Mouse (Mus musculus): ENCODE measurements around the gene Cpxm2.

The Cpxm2 gene

DNA sequence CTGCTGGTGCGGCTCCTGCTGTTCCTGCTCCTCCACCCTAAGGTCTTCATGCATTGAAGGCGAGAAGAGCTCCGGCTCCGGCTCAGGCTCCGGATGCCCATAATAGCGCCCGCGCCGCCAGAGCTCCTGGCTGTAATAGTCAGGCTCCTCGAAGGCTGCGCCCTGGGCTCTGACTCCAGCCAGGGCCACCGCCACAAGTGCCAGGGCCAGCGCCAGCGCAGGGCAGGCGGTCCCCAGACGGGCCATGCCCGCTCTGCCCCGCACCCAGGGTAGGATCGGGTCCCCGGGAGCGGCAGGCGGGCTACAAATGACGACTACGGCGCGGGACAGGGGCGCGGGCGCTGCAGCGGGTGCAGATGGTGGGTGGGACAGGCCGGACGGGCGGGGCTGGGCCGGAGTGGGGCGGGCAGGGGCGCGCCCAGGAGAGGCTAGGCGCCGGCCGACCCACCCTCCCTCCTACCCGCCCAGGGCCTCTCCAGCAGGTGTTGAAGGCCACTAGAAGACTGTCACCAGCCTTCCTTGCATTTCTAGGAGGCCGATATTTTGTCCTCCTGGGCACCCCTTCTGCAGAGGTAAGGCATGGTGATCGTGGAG lies at the start of gene Cpxm2:
Gene Cpxm2, minus strand, starts transcription at position 372 of the 594 bp plus-strand sequence.
- DNase-seq = no peak

GRCm38 (mm10) chr7:132204073-132204612 lies 49.6 kb upstream of the Cpxm2 start:
- no peak for DNase-seq

DNA sequence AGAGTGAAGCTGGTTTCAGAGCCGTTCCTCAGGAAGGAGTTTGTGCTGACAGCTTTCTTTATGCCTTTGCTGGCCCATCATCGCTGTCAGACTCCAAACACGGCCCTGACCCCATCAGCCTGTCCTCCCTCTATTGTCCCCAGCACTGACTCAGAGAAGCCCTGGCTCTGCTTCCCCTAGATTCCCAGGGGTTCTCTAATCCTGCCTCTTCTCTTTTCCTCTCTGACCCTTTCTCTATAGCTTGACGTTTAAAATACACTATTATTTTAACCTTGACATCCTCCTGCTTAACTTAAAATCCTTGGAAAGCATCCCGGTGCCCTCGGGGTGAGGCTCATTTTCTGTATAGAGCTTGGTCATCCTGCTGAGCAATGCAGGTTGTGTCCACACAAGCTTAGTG lies 45.1 kb upstream of the Cpxm2 start:
- no peak for DNase-seq

DNA sequence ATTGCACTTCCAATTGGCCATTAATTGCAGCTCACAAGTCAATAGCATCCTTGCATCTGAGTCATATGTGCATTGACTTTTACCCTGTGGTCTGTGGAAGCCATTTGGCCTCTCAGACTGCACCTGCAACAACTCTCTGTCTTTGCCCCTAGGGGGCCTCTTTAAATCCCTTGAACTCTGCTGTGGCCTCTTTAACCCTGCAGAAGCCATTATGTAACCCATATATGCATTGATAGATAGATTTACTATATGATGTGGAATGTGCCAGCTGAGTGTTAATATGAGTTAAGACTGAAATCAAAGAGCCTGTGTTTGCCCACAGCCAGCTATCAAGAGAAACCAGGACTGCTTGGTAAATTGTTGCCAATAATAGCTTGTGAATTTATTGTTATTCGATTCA lies 44.3 kb upstream of the Cpxm2 start:
- no peak for DNase-seq

DNA sequence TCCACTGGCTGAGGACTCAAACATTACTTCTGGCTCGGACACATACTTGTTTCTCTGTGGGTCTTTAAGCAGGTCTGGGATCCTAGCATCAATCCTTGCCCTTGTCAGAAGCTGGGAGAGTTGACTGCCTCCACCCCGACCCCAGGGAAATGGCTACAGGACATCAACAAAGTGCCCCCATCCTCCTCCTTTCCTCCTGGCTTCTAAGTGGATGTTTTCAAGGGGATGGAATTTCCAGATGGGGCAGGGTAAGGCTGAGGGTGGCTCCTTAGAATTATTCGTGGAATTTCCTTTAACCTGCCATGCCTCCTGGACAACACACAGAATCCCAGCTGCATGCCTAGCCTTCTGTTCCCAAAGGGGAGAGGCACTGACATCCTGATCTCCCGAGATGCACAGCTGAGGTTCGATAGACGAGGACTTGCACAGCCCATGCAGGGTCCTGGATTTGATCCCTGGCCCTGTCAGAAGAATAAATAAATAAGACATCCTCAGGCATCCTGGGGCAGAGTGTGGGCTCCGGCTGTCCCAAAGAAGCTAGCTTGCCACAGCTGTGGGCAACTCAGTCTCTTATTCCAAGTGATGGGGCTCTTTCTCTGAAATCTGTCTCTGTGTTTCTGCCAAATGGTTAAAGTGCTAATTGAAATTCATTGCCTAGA lies 43.4 kb upstream of the Cpxm2 start:
- DNase-seq = no peak

DNA sequence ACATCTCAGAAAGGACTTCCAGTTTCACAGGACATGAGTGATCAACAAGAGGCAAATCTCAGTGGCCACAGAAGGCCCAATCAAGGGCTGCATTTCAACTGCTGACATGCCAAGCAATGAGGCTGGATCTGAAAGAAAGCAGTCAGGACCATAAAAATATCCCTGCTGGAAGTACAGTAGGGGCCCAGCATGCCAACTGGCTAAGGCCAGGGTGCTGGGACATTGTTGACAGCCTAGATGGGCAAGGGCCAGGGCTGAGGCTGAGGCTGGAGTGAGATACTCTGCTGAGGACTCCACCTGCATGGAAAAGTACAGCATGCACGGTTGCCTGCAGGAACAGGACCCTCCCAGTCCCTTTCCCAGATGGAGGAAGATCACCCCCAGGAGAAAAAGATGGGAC lies 42.0 kb upstream of the Cpxm2 start:
- DNase-seq = no peak

- no peak for DNase-seq
Measured at GRCm38 (mm10) chr7:132193606-132194005, 39.1 kb upstream of the Cpxm2 start.

DNA sequence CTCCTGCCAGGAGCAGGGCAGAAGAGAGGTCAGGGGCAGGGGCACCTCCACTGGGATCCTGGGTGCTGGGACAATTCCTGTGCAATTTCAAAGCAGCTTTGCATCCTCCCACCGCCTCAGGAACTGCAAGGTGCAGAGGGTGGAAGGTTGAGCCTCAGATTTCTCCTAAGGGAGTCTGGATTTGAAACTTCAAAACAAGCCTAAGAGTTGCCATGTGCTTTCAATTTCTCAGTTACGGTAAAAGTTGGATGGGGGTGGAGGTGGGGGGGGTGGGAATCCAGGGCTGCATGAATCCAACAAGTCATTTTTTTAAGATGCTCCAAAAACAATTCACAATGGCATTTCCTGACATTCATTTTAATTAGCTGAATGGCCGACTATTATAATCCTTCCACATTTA lies 32.9 kb upstream of the Cpxm2 start:
- no peak for DNase-seq

DNA sequence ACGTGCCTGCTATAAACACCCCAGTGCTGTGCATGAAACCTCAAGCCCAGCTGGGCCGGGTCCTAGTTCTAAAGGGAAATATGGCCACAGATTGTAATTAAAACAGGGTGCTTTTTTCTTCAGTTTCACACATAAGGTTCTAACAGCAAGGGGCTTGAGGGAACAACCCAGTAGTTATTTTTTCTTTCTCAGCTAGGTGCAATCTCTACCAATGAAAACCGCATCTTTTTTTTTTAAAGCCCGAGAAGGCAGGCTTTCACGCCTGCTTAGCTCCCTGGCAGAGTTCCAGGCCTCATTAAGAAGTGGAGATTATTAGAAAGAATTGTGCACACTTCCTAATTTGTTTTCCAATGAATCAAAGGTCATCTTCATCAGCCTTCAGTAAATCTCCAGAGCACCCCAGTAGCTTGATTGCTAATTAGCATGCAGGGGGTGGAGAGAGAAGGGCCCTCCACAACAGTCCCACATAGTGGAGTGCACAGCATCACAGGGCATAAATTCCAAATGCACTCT lies 29.4 kb upstream of the Cpxm2 start:
- no peak for DNase-seq

DNA sequence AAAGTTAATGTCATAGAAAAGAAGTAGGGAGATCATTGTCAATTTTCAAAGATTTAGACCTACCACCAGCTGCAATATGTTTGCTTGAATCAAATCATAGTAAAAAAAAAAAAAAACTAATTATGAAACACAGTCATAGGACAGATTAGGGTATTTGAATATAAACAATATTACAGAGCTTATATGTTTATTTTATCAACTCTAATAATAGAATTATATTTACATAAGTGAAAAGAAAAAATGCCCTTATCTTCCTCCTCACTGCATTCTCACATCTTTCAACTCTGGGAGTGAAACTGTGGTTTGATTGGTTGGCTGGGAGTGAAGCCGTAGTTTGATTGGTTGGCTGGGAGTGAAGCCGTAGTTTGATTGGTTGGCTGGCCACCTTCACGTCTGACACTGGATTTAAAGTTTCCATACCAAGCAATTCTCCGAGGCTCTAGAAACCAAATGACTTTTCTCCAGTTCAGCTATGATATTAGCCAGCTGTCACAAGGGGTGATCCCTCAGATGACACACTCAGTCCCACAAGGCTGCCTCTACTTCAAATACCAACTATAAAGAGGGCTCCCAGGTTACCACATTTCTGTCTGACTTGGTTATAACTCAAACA lies 27.2 kb upstream of the Cpxm2 start:
- no peak for DNase-seq

- no peak for DNase-seq
Measured at GRCm38 (mm10) chr7:132181042-132181441, 26.5 kb upstream of the Cpxm2 start.

- no peak for DNase-seq
Measured at GRCm38 (mm10) chr7:132179049-132179448, 24.5 kb upstream of the Cpxm2 start.

- DNase-seq = no peak
Measured at GRCm38 (mm10) chr7:132174787-132175186, 20.2 kb upstream of the Cpxm2 start.

- no peak for DNase-seq
Measured at GRCm38 (mm10) chr7:132174296-132174695, 19.8 kb upstream of the Cpxm2 start.

DNA sequence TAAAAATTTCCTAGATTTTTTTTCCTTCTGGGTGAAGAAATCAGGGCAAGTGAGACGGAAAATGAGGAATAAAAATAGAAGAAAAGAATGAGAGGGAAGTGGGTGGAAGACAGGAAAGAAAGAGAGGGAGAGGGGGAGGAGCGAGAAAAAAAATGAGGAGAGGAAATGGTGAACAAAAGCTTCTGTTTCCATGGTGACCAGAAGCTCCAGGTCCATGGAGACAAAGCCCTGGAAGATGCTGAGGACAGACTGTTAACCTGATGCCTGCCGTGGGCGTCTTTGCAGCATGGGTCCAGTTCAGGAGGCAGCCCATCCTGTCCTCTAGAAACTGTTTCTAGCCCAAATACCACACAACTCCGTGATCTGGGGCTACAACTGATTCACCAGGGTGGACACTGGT lies 17.7 kb upstream of the Cpxm2 start:
- no peak for DNase-seq

- no peak for DNase-seq
Measured at GRCm38 (mm10) chr7:132171716-132172115, 17.2 kb upstream of the Cpxm2 start.

DNA sequence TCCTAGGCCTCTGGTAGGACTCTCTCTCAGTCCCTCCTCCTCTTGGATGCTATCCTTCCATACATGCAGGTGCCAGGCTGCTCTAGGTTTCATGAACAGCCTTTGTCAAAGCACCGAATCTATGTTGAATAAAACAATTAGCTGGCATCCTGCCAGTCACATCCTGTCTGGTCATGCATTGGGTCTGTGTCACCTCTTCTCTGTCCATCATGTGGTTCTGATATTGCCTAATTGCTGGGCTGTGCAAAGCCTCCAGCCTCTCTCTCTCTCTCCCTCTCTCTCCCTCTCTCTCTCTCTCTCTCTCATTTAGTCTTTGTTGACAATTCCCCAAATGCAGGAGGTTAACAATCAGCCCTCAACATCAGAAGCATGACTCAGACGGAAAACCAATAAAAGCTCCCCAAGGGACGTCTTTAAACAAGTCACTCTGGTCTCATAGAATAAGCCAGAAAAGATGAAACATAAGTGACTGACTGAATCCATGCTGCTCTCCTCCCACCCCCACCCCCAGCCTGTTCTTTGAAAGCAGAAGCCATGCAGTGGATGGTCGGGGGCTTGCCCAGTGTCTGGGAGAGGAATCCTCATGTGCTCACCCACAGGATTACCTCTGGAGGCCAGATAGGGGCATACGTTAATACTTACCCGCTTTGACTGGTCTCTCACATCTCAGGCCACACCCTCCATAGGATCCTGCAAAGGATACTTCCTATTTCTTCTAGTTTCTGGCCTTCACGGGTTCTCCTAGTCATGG lies 15.1 kb upstream of the Cpxm2 start:
- no peak for DNase-seq

DNA sequence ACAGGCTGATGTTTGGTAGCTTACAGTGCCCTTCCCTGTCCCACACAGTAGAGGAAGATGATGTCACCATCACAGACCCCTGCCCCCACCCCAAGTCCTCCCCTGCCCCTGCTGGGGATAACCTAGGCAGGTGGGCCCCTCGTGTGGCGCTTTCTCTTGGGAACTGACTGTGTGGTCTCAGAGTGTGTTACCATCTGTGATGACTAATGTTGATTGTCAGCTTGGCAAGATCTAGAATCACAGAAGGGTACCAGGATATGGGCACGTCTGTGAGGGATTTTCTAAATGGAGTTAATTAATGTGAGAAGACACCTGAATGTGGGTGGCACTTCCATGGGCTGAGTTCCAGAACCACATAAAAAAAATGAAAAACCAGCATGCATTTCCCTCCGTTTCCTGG lies 12.7 kb upstream of the Cpxm2 start:
- no peak for DNase-seq

DNA sequence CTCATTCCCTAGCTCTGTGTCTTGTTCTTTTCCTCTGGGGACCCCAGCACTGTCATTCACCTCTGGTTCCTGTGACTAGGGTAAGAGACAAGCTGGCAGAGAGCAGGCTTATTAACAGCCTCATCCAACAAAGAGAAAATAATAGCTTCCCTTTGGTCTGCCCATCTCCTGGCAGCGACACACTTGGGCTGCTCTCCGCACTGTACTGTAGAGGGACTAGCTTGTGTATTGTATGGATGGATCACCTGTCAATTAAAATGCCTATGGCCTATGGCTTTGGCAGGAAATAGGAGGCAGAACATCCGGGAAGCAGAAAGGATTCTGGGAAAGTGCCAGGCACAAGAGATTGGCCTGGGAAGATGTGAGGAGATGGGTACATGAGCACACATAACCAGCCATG lies 7.7 kb upstream of the Cpxm2 start:
- DNase-seq = no peak

DNA sequence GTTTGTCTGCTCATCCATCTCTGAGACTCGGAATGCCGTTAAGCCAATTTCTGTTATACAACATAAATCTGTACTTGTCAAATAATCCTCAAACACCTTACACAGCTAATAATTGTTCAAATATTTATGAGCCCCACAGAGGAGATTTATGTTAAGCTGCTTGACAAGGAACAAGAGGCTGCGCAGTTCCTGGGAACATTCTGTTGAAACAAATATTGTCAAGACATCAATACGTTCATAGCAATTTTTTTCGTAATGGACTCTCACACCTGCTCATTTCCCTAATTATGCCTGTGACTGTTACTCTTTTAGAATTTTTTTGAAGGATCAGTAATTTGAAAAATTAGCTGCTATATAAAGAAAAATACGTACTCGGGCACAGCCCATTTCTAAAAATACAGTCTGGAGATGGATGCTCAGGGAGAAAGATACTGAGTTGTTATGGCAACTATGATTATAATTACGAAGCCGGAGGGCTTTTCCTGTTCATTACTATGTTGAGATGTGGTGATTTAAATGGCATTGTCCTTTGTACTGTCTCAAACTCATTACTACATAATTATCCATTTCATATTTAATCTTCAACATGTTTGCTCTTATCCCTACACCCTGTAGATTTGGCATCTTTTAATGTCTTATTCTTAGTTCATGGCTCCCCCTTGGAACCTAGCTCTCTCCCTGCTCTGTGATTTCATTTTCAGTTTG lies 3.9 kb upstream of the Cpxm2 start:
- no peak for DNase-seq

DNA sequence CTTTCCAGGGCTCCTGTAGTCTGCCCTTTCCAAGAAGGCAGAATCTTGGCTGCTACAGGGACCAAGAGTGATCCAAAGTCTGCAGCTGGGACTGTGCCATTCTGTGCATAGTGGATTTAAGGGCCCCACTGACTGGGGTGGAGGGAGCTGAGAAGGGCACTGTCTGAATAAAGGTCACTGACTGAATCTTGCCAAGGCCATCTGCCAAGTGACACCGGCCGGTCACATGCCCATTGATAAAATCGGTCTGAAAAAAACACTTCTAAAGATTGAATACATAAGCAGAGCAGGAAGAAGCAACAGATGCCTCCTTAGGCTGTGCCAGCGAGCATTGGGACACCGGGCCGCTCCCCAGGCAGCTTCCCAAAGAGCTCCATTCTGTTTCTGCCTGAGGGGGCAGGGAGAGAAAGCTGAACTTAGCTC lies 803 bp downstream of the Cpxm2 start:
- DNase-seq = no peak

DNA sequence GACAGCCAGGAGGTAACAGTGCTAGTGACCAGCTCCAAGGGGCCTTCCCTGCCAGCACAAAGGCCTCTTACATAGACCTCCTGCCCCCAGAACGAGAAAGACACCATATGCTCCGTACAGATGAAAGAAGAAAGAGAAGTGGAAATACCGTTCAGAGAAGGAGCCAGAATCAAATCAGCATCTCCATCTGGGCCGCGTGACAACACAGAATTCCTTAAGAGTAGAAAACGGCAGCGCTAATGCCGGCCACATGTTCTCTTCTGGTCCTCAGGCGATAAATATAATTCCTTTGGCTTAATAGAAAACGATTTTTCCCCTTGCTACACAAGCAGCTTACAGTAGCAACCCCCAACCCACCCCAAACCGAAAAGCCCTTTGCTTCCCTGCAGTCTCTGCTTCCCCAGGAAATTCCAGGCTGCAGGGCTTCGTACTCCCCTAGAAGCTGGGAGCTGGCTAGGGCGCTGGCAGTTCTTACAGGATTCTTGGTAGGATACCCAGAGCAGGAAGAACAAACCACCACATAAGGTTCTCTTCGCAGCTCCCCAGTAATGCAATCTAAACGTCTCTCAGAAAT lies 9.2 kb downstream of the Cpxm2 start:
- DNase-seq = no peak

All from lung, postnatal 14 days (tissue).